Mouse (Mus musculus) limb, embryonic 10.5 days (tissue): ENCODE data around the gene Shox2. TPM values are rescaled to one million over a fixed set of nuclear protein-coding genes. Genes with fewer than 3 reads are reported as not detected.
A peak's percentile ranks its signal among the peaks of the same experiment; 100 is the strongest.

Experiments
- DNase-seq: peaks from one replicate; pipeline ENCODE4 v3.0.0-alpha.2; 2017; ENCODE audit warnings: low spot score
- H3K27ac ChIP-seq: fragments of 300-500 bp; sonication (generic); 2 replicates; pipeline ENCODE4 v1.5.1; 2016; ENCODE audit warnings: mild to moderate bottlenecking
- H3K27me3 ChIP-seq: fragments of 300-500 bp; sonication (generic); 2 replicates; pipeline ENCODE4 v1.6.1; 2016; ENCODE audit warnings: low read depth, mild to moderate bottlenecking; ENCODE audit not compliant: poor library complexity, severe bottlenecking
- H3K36me3 ChIP-seq: fragments of 300-500 bp; sonication (generic); 2 replicates; pipeline ENCODE4 v1.6.1; 2016; ENCODE audit warnings: mild to moderate bottlenecking, moderate library complexity
- H3K4me1 ChIP-seq: fragments of 300-500 bp; sonication (generic); 2 replicates; pipeline ENCODE4 v1.6.1; 2016
- H3K4me3 ChIP-seq: fragments of 300-500 bp; sonication (generic); 2 replicates; pipeline ENCODE4 v1.5.1; 2016; ENCODE audit warnings: mild to moderate bottlenecking, moderate library complexity
- H3K9me3 ChIP-seq: fragments of 300-500 bp; sonication (generic); replicated peaks from 2 replicates; pipeline ENCODE4 v1.6.1; 2016; ENCODE audit warnings: mild to moderate bottlenecking
- WGBS: fragments of 180-500 bp; shearing (Covaris S2); methylation state at CpG from one replicate; pipeline ENCODE4 v1.1.7; 2016; 5-methylcytosine and 5-hydroxymethylcytosine counted together
- polyA plus RNA-seq: library from polyadenylated mRNA; unstranded; fragments of >200 nt; fragmentation: Nextera tagmentation; extraction: Ambion mirVana; gene quantifications from 2 replicates; pipeline ENCODE4 v1.2.1, GENCODE M21; 2016

Shox2 gene
- polyA plus RNA-seq, 1 experiment from 2014 or later = 131 TPM

DNA sequence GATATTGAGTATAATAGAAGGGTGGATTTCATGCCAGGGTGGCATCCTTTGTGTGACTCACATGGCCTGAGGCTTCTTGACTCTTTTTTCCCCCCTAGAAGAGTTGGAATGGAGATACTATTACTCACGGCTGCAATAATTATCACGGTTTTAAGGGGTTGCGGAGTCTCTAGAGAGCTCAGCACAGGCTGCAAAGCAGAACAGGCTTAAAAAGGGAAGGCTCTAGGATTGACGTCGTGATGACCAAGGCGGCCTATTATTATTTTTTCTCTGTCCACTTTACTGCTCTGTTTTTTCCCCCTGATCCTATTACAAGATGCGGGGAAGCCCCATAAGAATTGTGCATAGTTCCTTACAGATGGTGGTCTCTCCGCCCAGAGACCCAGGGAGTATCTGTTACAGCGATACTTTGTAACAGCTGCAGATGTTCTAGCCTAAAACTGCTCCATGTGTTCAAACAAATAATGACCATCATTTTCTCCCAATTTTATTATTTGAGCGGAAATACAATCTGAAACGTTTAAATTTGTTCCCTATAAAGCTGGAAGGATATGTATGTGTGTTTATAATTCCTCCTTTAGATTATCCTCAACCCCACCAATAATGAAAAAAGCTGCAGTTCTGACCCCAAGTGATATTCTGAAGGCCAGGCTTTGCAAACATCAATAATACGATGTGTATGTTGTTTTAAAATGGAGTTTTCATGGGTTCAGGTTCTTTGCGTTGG lies 4.5 kb downstream of the Shox2 start:
- H3K4me1 ChIP-seq = peaks cover 70% of the 10 kb centered on the region
- no peaks in the 10 kb centered on the region for H3K9me3 ChIP-seq
- H3K36me3 ChIP-seq = peaks cover 52% of the 10 kb centered on the region
- 3% methylated on average over 13 of the region's 13 CpGs for whole genome bisulfite sequencing
- H3K27me3 ChIP-seq = peaks cover 61% of the 10 kb centered on the region
- DNase-seq = peak; percentile 47
- peak overlapping the region; percentile 73 for H3K4me3 ChIP-seq
- H3K27ac ChIP-seq = peak overlapping the region; percentile 99

DNA sequence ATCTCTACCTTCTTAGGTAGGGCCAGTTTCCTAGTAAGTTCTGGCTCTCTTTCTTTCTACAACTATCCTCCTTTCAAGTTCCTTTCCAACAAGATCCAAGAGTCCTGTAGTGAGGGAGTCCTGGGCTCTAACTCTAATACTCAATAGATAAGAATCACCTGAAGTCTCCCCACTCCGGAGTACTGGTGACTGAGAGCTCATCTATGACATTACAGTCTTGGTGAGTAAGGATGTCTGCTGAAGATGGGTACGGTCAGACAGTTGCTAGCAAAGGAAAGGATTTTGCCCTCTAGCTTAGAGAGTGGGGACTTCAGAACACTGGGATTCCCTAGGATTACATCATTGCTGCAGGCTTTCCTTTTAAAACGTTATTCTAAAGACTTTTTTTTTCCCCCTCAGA lies 7.1 kb downstream of the Shox2 start:
- Histone ChIP-seq H3K4me1 (peaks cover 80% of the 10 kb centered on the region), H3K4me3 (peak overlapping the region; percentile 73), H3K27ac (peak overlapping the region; percentile 87), H3K36me3 (peaks cover 55% of the 10 kb centered on the region), H3K27me3 (peaks cover 74% of the 10 kb centered on the region), H3K9me3 (no peaks in the 10 kb centered on the region)
- 13% methylated on average over 3 of the region's 3 CpGs for WGBS
- no peak for DNase-seq

DNA sequence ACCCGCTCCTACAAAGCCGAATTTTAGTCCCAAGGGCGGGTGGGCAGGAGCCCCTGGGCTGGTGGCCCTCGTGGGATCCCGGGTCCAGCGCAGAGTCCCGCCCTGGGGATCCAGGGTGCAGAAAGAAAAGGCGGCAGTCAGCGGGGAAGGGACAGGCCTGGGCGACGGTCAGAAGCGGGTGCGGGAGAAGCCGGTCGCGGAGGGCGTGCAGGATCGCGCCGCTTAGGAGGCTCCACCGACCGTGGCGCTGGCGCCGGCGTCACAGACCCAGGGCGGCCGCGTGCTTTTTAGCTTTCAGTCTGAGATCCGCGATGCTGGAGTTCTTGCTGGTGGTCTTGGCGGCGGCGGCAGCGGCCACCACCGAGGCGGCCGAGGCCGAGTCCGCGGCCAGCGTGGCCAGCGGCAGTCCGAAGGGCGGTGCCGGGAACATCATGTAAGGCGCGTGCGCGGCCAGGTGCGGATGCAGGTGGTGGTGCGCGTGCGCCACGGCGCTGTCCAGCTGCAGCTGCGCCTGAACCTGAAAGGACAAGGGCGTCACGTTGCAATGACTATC lies 8.1 kb downstream of the Shox2 start:
- peaks cover 47% of the 10 kb centered on the region for H3K36me3 ChIP-seq
- peak overlapping the region; percentile 73 for H3K4me3 ChIP-seq
- peaks cover 71% of the 10 kb centered on the region for H3K4me1 ChIP-seq
- under 1% methylated on average over 59 of the region's 59 CpGs for WGBS
- peak overlapping the region; percentile 87 for H3K27ac ChIP-seq
- DNase-seq = peak; percentile 87
- no peaks in the 10 kb centered on the region for H3K9me3 ChIP-seq
- H3K27me3 ChIP-seq = peaks cover 64% of the 10 kb centered on the region

DNA sequence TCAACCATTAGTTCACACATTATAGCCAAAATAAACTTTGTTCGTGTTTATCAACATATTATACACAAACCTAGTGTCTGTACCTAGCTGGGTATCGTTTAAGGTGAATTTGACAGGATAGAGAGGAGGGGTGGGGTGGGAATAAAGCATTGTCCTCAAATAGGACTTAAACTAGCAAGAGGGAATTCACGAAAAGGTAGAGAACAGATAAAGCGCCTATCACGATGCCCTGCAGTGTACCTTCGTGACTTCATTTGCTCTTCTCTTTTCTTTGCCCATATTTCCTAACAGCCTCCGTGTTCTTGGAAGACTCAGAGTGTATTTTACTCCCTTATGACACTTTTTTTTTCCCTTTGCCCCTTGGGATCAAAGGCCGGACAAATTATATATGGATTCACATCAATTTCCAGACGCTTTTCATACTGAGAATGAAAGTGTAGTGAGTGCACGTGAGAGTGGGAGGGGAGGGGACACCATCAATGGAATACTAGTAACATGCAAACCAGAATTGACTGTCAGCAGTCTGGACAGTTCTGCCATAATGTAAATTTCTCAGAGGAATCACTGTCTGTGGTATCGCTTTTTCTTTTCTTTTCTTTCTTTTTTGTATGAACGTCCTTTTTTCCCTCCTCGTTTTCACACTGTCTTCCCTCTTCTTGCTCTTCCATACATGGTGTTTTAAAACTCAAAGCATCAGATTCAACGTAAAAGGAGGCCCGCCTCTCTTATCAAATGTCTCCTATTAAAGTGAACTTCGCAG lies 9.2 kb downstream of the Shox2 start:
- DNase-seq = no peak
- H3K27ac ChIP-seq = peak overlapping the region; percentile 87

DNA sequence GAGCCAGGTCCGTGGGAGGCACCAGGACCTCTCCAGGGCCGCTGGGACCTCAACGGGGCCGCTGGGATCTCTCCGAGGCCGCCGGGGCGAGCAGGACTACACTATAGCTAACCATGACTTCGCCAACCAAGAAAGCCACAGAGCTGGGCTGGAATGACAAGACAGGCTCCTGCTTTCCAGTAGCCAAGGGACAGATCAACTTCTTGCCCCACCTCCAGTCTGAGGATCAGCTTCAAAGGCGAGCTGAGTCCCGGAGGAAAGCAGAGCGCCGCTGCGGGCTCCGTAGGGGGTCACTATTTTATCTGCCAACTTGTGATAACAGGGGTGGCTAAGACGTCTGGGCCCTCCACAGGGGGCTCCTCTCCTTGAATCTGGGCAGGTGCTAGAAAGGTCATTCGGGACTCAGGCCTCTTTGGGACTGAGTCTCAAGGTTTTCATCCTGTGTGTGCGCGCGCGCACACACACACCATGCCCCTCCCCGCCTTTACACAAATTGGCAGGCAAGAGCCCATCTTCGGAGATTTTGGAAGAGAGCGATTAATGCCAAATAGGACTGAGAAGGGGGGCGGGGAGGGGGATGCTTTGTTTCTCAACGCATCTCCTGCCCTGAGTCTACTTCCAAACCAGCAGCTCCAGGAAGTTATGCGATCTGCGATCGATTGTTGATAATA lies 10.8 kb downstream of the Shox2 start:
- Histone ChIP-seq H3K27me3 (peaks cover 52% of the 10 kb centered on the region), H3K9me3 (no peaks in the 10 kb centered on the region), H3K36me3 (peaks cover 36% of the 10 kb centered on the region), H3K4me1 (peaks cover 77% of the 10 kb centered on the region), H3K27ac (peak overlapping the region; percentile 80), H3K4me3 (peak overlapping the region; percentile 39)
- DNase-seq = peak; percentile 73
- under 1% methylated on average over 29 of the region's 29 CpGs for WGBS

More for the DNA sequence above, 9.2 kb downstream of the Shox2 start:
- Histone ChIP-seq H3K4me1 (peaks cover 74% of the 10 kb centered on the region), H3K27me3 (peaks cover 57% of the 10 kb centered on the region), H3K36me3 (peaks cover 46% of the 10 kb centered on the region), H3K4me3 (peak overlapping the region; percentile 73), H3K9me3 (no peaks in the 10 kb centered on the region)
- WGBS = 6% methylated on average over 16 of the region's 16 CpGs

DNA sequence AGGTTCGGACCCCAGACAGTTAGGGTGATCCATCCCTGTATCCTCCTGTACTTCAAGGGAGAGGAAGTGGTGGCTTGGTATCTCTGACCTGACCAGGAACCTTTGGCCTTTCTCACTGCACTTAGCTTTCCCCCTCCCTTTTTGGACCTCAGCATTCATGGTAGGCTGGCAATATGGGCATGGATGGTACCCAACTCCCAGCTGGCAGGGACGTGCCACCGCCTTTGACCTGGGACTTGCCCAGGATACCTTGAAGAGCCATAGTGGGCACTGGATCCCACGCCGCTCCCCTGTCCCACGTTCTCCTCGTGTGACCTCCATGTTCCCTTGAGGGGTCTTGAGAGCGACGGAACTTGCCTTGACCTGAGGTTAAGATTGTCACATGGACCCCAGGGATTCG lies 11.3 kb downstream of the Shox2 start:
- Histone ChIP-seq H3K27me3 (peaks cover 52% of the 10 kb centered on the region), H3K36me3 (peaks cover 33% of the 10 kb centered on the region), H3K4me1 (peaks cover 80% of the 10 kb centered on the region), H3K9me3 (no peaks in the 10 kb centered on the region), H3K4me3 (peak overlapping the region; percentile 39), H3K27ac (peak overlapping the region; percentile 80)
- WGBS = 4% methylated on average over 10 of the region's 10 CpGs
- peak; percentile 40 for DNase-seq

DNA sequence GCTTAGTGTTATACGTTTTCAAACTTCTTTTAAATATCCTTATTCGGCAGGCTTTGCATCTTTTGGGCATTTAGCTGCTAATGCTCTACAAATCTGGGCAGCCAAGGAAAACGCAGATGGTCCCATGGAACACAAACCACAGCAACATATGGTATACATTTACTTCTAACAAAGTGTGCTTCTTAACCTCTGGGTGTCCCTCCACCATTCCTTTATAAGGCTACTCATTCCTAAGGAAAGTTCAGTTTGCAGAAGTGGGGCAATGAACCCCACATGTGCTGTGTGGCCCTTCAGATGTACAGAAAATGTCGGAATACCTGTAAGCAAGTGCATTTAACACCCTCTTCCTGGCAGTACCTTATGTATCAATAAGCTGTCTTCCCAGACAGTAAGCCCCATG lies 14.1 kb downstream of the Shox2 start:
- Histone ChIP-seq H3K36me3 (peaks cover 8% of the 10 kb centered on the region), H3K9me3 (no peaks in the 10 kb centered on the region), H3K4me3 (no peak overlapping the region), H3K27ac (peak overlapping the region; percentile 50), H3K27me3 (peaks cover 27% of the 10 kb centered on the region), H3K4me1 (peaks cover 71% of the 10 kb centered on the region)
- peak; percentile 42 for DNase-seq
- 32% methylated on average over 4 of the region's 4 CpGs for WGBS

DNA sequence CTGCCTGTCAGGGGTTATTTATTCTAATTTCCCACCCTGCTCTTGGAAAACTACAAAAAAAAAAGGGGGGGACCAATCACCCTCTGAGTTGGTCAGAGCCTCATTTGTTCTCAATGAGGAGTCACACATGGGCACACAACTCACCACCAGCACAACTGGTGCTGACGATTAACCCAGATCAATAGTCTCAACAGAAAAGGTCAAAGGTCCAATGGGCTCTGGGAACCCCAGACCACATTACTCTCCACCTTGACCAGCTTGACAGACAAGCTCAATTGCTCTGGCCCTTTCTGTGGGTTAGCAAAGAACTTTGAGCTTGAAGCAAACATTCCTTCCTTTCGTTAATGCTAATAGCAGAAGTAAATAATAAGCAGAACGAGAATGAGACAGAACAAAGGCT lies 16.7 kb downstream of the Shox2 start:
- peaks cover 52% of the 10 kb centered on the region for H3K4me1 ChIP-seq
- no peak overlapping the region for H3K4me3 ChIP-seq
- peak overlapping the region; percentile 72 for H3K27ac ChIP-seq
- no peaks in the 10 kb centered on the region for H3K9me3 ChIP-seq
- H3K36me3 ChIP-seq = no peaks in the 10 kb centered on the region
- WGBS = 42% methylated on average over 3 of the region's 3 CpGs
- peaks cover 3% of the 10 kb centered on the region for H3K27me3 ChIP-seq
- DNase-seq = no peak

DNA sequence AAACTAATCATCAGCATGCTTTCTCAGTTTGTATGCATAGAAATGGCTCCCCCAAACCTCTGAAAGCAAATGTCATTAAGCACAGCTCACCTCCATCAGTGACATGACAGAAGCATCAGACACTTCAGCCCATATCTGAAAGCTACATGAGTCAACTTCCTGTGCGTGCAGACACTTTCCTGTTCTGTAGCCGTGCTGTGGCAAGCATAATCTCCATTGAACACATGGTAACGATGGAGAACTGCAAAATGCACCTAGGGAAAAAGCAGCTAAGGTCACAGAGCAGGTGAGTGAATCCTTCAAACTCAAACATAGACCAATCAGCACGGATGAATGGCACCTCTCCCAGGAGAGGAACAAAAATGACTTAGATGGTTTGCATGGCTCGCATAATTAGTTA lies 21.6 kb downstream of the Shox2 start:
- Histone ChIP-seq H3K27me3 (no peaks in the 10 kb centered on the region), H3K27ac (no peak overlapping the region), H3K9me3 (no peaks in the 10 kb centered on the region), H3K36me3 (no peaks in the 10 kb centered on the region), H3K4me1 (peaks cover 21% of the 10 kb centered on the region), H3K4me3 (no peak overlapping the region)
- 74% methylated on average over 5 of the region's 5 CpGs for WGBS
- no peak for DNase-seq

DNA sequence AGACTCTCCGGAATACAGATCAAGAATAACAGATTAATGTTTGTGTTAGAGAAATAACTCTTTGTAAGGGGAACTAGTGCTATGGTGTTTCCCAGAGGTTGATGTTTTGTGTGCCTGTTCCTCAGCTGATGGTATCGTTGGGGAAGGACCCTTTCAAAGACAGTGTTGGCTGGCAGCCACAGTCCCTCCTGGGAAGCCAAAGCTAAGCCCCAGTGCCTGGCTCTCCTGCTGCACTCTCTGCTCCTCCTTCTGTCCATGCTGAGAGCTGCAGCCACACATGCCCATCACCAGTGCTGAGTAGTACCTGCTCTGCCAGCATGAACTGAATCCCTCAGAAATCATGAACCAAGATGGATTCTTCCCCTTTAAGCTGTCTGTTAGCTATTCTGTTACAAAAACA lies 26.4 kb downstream of the Shox2 start:
- peaks cover 5% of the 10 kb centered on the region; the same call in 1 of the 2 replicates for H3K4me1 ChIP-seq
- H3K27me3 ChIP-seq = no peaks in the 10 kb centered on the region
- WGBS = 79% methylated on average over 2 of the region's 2 CpGs
- no peak overlapping the region for H3K4me3 ChIP-seq
- H3K36me3 ChIP-seq = no peaks in the 10 kb centered on the region
- H3K27ac ChIP-seq = no peak overlapping the region
- DNase-seq = no peak
- no peaks in the 10 kb centered on the region for H3K9me3 ChIP-seq

DNA sequence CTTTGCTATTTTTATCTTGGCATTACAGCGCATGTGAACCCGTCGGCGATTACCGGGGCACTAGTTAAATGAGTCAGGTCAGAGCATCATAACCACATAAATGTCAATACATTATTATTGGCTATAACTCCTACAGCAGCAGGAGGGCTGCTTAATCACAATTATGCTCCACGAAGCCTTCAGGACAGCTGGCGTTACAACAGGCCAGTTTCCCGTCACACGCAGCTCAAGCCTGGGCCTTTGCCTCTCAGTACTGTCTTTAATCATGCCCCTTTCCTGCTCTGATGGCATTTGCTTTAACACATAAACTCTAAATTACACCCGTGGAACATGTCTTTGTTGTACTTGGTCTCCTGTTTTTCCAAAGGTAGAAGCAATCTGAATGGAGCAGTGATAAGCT lies 41.9 kb downstream of the Shox2 start:
- Histone ChIP-seq H3K4me3 (no peak overlapping the region), H3K9me3 (no peaks in the 10 kb centered on the region), H3K27ac (peak overlapping the region; percentile 68), H3K27me3 (no peaks in the 10 kb centered on the region), H3K4me1 (peaks cover 38% of the 10 kb centered on the region), H3K36me3 (no peaks in the 10 kb centered on the region)
- DNase-seq = peak; percentile 65
- WGBS = 22% methylated on average over 10 of the region's 10 CpGs

DNA sequence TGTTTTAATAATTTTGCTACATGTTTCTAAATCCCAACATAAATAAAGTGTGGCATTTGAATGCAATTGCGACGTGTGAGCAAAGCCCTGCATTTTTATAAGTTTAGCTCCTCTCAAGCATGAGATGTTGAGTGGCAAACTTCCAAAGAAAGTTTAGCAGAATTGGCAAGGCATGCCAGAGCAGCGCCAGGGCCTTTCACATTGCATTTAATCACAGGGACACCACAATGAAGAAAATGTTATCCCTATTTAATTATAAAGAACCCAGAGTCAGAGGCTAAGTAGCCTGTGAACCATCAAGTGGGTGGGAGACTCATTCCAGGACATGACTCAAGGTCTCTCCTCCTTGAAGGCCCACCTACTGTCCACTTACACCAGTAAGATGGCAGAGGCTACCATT lies 59.1 kb downstream of the Shox2 start:
- Histone ChIP-seq H3K4me3 (no peak overlapping the region), H3K27me3 (no peaks in the 10 kb centered on the region), H3K36me3 (0 out of 2 replicates have a peak, but pooled peaks cover 3% of the 10 kb centered on the region), H3K9me3 (no peaks in the 10 kb centered on the region), H3K27ac (no peak overlapping the region), H3K4me1 (no peaks in the 10 kb centered on the region)
- WGBS = 88% methylated on average over 3 of the region's 3 CpGs
- DNase-seq = no peak
